Mouse (Mus musculus): ENCODE measurements around the gene Mroh2a.

DNA sequence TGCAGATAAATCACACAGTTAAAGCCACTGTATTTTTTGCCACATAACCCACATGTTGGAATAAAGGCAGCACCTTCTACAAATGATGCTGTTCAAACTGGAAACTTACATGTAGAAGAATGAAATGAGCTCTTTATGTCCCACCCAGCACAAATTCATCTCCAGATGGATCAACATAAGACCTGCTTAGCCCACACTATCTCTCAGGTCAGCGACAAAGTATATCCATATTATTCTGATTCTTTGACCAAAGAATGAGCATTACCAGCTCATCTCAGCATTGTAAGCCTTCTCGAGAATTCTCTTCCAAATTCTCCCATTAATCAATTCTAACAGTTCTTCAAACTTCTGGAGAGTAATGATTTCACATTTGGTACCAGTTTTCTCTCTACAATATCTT, 4.6 kb upstream of the Mroh2a start:
- TF ChIP-seq POLR2A (IDR thresholded peaks at IDR 0.05; ENCODE audit: insufficient read depth, low read depth, low read length) (no peak), CTCF (IDR thresholded peaks at IDR 0.05; ENCODE audit: insufficient read depth, low read depth, low read length) (no peak)

Measured in olfactory bulb, adult 2 months (tissue).